In genomic region chr5:131600325-131601125, GRCm38 (mm10) we compare ENCODE assay signal across 8 mouse cellular contexts.
DNase-seq lines count a peak whose midpoint lies in the region; ATAC-seq and TF ChIP-seq lines count a peak whose summit lies in the region.

No protein-coding gene starts in this region.

- no peaks in the 10 kb centered on the region for H3K27me3 ChIP-seq in cerebellum, adult 2 months (ENCODE audit: control insufficient read depth, insufficient read depth, low read length)
- H3K27me3 ChIP-seq in forebrain, postnatal 0 days (ENCODE audit: insufficient read depth, low read length) = no peaks in the 10 kb centered on the region
- H3K27me3 ChIP-seq in lung, embryonic 16.5 days (ENCODE audit: control insufficient read depth, insufficient read depth, low read depth, low read length) = peaks cover 9% of the 10 kb centered on the region; the same call in 1 of the 2 replicates

- no peaks in the 10 kb centered on the region for H3K9me3 ChIP-seq in forebrain, postnatal 0 days (ENCODE audit: low read length)
- H3K9me3 ChIP-seq in lung, embryonic 16.5 days (ENCODE audit: control insufficient read depth, low read length) = no peaks in the 10 kb centered on the region

- H3K4me3 ChIP-seq in cerebellum, adult 2 months (replicated peaks; ENCODE audit: insufficient read depth, low read depth, low read length) = no peak overlapping the region
- no peak overlapping the region for H3K4me3 ChIP-seq in forebrain, postnatal 0 days (ENCODE audit: low read depth, low read length)
- no peak overlapping the region for H3K4me3 ChIP-seq in lung, embryonic 16.5 days (ENCODE audit: low read length)

- no peak overlapping the region for H3K9ac ChIP-seq in forebrain, postnatal 0 days
- no peak overlapping the region for H3K9ac ChIP-seq in lung, embryonic 16.5 days (ENCODE audit: low read length)

- peak; percentile 96 for DNase-seq in Muller cell, postnatal 12 days (ENCODE audit: inconsistent ontology term)
- DNase-seq in cerebellum, adult 2 months = peak; percentile 67 to 68
- peak; percentile 77 for DNase-seq in forebrain, postnatal 0 days
- DNase-seq in heart, postnatal 25 days (ENCODE audit: low spot score) = peak; percentile 58
- peak; percentile 22 to 66 for DNase-seq in layer of hippocampus, adult 18-20 months (ENCODE audit: low spot score in 2 of 2)
- peak; percentile 76 for DNase-seq in retina, embryonic 14.5 days (ENCODE audit: low spot score)
- no peak for DNase-seq in thymus, postnatal 14 days

- H3K36me3 ChIP-seq in forebrain, postnatal 0 days (ENCODE audit: insufficient read depth) = no peaks in the 10 kb centered on the region
- H3K36me3 ChIP-seq in lung, embryonic 16.5 days (ENCODE audit: control insufficient read depth, insufficient read depth, low read length) = no peaks in the 10 kb centered on the region

- no peak overlapping the region for H3K27ac ChIP-seq in cerebellum, adult 2 months (ENCODE audit: insufficient read depth, low read length)
- H3K27ac ChIP-seq in forebrain, postnatal 0 days (ENCODE audit: low read depth, low read length) = no peak overlapping the region
- no peak overlapping the region; the same call in 1 of the 2 replicates for H3K27ac ChIP-seq in lung, embryonic 16.5 days (ENCODE audit: low read length)

- TF ChIP-seq POLR2A in cerebellum, adult 2 months (IDR thresholded peaks at IDR 0.05; ENCODE audit: borderline replicate concordance, insufficient read depth, low read length) = no peak

- H3K4me2 ChIP-seq in forebrain, postnatal 0 days (ENCODE audit: low read depth) = 0 out of 2 replicates have a peak overlapping the region, but pooled peaks have one; percentile 4
- H3K4me2 ChIP-seq in lung, embryonic 16.5 days (ENCODE audit: low read depth, low read length) = 0 out of 2 replicates have a peak overlapping the region, but pooled peaks have one; percentile 5

- peak; percentile 86 for ATAC-seq in forebrain, postnatal 0 days
- peak; percentile 86 for ATAC-seq in lung, embryonic 16.5 days (ENCODE audit: low read depth)

- WGBS in cerebellum, adult 2 months = 23% methylated on average over 14 of the region's 14 CpGs
- WGBS in forebrain, postnatal 0 days = 5% methylated on average over 14 of the region's 14 CpGs
- WGBS in lung, embryonic 16.5 days = 16% methylated on average over 14 of the region's 14 CpGs

- no peak for TF ChIP-seq CTCF in cerebellum, adult 2 months (IDR thresholded peaks at IDR 0.05; ENCODE audit: borderline replicate concordance, insufficient read depth, low read depth, low read length)
- no peak for TF ChIP-seq CTCF in forebrain, postnatal 0 days (IDR thresholded peaks at IDR 0.05; ENCODE audit: low read depth)

- H3K4me1 ChIP-seq in cerebellum, adult 2 months (ENCODE audit: control insufficient read depth, insufficient read depth, low read length) = peaks cover 11% of the 10 kb centered on the region
- H3K4me1 ChIP-seq in forebrain, postnatal 0 days (ENCODE audit: insufficient read depth) = peaks cover 12% of the 10 kb centered on the region; the same call in 1 of the 2 replicates
- peaks cover 6% of the 10 kb centered on the region; the same call in 1 of the 2 replicates for H3K4me1 ChIP-seq in lung, embryonic 16.5 days (replicated peaks; ENCODE audit: control insufficient read depth, insufficient read depth, low read length)

- intact Hi-C loops in heart, postnatal 25 days (cut with DNase I) = no loop called here
